Mouse (Mus musculus) c-Kit-negative CD71-positive TER-119-positive erythroid progenitor cells, embryonic 14.5 days (primary cell): ENCODE measurements around the gene Ptn.
"Not testable (repeated sequence)": the region's sequence is repeated elsewhere in the genome, so short reads cannot be mapped to it uniquely, and the experiment has no call there.

ENCODE experiments used
- DNase-seq: peaks from one replicate; pipeline ENCODE4 v3.0.0-alpha.2; 2013; ENCODE audit warnings: low read depth, low spot score

Gene Ptn

GRCm38 (mm10) chr6:36766941-36767340, 43.1 kb downstream of the Ptn start:
- DNase-seq: no peak

DNA sequence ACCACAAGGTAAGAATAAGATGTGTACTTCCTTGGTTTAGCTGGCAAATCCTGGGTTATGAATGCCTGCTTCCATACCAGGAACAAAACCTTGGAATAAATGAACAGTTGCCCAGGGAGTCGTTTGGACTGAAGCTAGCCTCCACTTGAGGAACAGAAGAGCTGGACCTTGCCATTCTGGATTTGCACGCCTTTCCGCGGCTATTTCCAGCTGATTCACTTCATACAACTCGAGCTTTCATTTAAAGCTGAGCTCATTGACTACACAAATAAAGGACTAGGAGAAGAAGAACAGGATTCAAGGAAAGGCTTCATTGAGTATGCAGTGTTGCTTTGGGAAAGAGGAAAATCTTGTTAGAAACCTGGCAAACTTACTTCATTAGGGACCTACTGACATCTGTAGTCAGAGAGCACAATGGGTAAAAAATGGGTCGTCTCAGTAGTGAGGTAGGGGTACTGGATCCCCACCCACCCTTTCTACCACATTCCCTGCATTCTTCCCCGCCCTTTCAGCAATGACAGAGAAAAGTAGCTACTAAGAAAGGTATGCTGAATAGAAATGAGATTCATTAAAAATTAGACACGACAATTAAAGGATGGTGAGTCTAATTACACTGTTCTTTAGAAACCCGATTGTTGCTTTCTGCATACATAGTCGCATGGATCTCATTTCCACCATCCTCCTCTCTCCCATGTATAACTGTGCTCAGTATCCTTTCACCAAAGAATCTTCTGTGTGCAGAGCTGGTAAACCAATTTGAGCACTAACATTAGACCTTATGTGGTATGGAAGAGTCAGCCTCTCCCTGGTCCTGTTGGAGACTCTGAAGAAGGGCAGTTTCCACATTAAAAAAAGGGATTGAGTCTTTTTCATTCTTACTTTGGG, 54.8 kb downstream of the Ptn start:
- DNase-seq: no peak

- DNase-seq: no peak
Measured at GRCm38 (mm10) chr6:36752887-36753286, 57.1 kb downstream of the Ptn start.

- no peak for DNase-seq
Measured at GRCm38 (mm10) chr6:36739811-36740210, 70.2 kb downstream of the Ptn start.

DNA sequence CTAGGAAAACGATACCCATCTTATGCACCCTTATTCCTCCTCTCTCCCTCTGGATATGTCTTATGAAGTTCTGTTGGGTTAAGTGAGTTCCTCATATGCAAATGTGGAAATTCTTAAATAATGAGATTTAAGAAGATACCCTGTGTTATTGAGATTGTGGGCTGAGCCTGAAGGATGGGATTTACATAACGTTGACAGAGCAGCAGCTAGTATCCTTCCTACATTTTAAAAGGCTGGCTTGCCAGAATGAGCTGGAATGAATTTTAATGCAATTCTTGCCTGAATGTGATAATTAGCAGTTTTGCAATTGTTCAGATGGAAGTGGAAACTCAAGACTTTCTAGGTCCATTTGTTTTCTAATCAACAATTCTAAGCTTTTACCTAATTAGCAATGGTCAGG, 73.3 kb downstream of the Ptn start:
- no peak for DNase-seq

GRCm38 (mm10) chr6:36735622-36736021, 74.4 kb downstream of the Ptn start:
- not testable (repeated sequence) for DNase-seq

- DNase-seq: not testable (repeated sequence)
Measured at GRCm38 (mm10) chr6:36729811-36730210, 80.2 kb downstream of the Ptn start.

GRCm38 (mm10) chr6:36728079-36728478, 81.9 kb downstream of the Ptn start:
- DNase-seq: no peak

GRCm38 (mm10) chr6:36725509-36726160, 84.4 kb downstream of the Ptn start:
- DNase-seq: no peak

- no peak for DNase-seq
Measured at GRCm38 (mm10) chr6:36722769-36723549, 87.1 kb downstream of the Ptn start.

DNA sequence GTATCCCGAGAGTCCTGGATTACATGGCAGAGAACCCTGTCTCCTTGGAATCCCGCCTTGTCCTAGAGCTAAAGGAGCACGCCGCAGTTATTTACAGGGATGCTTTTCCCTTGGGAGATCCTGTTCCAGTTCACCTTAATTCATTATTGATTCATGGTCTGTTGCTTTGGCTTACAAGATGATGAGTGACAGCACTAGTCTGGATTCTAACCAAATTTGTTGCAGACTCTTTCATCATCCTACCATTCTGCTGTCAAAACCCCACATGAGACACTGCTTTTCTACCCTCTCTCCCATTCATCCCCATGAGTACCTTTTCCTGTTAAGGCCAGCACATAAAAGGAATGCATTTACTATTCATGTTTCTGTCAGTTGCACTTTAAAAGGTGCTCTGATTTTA, 96.7 kb downstream of the Ptn start:
- no peak for DNase-seq

DNA sequence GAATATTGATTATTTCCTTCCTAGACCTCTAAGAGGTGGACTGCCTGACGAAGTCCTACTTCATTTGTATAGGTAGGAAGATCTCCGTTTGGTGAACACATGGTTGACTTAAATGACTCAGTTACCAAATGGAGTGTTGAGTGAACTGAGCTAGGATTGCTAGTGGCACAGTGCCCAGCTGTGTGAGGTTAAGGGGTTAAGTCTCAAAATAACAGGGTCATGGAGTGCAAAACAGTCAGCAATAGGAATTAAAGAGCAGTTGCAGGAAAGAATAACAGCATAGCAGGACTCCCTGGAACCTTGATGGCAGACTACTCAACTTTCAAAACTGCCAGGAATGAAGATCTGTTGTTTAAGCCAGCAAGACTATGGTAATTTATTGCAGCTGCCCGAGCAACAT, 114.5 kb downstream of the Ptn start:
- DNase-seq: no peak

DNA sequence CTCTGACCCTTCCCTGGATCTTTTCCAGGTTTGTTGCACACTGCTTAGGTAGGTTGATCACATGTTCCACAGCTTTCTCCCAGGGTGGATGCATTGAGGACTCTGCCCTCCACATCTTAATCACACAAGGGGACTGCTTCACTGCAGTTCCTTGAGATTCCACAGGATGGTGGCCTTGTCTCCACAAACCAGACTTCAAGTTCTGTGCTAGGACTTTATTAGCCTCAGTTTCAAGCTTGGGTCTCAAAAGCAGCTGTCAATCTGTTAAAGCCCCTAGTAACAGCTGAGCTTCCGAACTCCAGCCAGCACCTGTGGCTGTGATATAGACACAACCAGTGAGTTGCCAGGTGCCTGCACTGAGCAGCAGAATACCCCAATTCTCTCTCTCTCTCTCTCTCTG, 118.5 kb downstream of the Ptn start:
- no peak for DNase-seq

- DNase-seq: no peak
Measured at GRCm38 (mm10) chr6:36690941-36691340, 119.1 kb downstream of the Ptn start.

GRCm38 (mm10) chr6:36676710-36677691, 133.0 kb downstream of the Ptn start:
- DNase-seq: no peak

DNA sequence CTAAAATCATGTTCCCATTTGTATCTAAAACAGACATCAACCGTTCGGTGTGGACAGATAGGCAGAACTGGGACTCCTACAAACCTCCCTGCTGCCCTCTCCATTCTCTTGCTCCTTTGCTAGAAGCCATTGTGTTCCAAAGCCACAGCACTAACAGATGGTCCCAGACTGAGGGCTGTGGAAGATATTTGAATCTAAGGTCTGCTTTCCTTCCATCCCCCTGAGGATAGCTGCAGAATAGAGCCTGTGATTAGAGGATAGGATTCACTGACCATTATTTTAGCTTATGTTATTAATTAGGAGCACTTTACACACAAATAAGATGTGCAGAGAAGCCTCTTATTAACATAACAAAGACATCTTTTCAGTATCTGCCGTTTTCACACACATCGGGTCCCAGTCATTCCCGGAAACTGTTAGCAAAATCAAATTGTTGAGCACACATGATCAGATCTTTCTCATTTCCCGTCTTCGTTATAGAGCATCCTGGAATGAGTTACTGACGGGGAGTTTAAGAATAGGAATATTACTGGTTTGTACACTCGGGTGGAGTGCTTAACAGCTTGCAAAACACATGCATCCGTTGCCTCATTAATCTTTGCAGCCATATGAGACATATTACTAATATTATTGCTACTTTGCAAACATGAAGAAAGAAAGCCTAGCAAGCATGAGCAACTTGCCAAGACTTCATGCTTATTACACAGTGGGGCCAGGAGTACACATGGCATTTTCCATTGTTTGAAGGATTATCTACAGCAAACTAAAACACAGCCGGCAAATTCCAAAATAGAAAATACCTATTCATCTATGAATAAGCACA, 137.4 kb downstream of the Ptn start:
- DNase-seq: no peak

- no peak for DNase-seq
Measured at GRCm38 (mm10) chr6:36671274-36671673, 138.7 kb downstream of the Ptn start.
